Mouse (Mus musculus): ENCODE measurements at regions not wholly inside any gene's neighbourhood (a gene's known extent, or its start where the extent isn't known, plus 50 kb on each side); places are given as distances from the start of the nearest gene placed in this dataset.

GRCm38 (mm10) chr5:29142957-29143356 lies 52.8 kb upstream of the Rnf32 start:
- in situ Hi-C loops (cut with MboI; ENCODE audit: low pct_unique_long_range_greater_than_20kb in 1 of 2, low sequenced_read_pairs in 2 of 2, unreplicated experiment in 1 of 2) = no loop called here

DNA sequence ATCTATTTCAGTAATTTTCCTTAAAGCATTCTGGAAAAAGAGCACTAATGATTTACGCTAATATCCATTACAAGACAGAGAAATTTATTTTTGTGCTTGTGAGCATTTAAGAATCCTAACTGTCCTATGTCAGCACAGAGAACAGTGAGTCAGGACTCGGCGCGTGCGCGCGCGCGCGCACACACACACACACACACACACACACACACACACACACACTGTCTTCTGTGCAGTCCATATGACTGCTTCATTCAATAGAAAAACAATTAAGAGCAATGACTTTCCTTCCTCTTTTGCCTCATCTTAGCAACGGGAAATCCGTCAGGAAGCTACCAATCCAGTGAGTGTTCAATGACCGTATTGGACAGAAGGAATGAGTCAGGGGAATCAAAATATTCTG lies 53.3 kb upstream of the Rnf32 start:
- in situ Hi-C loops (cut with MboI; ENCODE audit: low pct_unique_long_range_greater_than_20kb in 1 of 2, low sequenced_read_pairs in 2 of 2, unreplicated experiment in 1 of 2) = no loop called here

GRCm38 (mm10) chr5:29137481-29137880 lies 58.3 kb upstream of the Rnf32 start:
- in situ Hi-C loops (cut with MboI; ENCODE audit: low pct_unique_long_range_greater_than_20kb in 1 of 2, low sequenced_read_pairs in 2 of 2, unreplicated experiment in 1 of 2) = no loop called here

GRCm38 (mm10) chr5:29132261-29132660 lies 63.5 kb upstream of the Rnf32 start:
- in situ Hi-C loops (cut with MboI; ENCODE audit: low pct_unique_long_range_greater_than_20kb in 1 of 2, low sequenced_read_pairs in 2 of 2, unreplicated experiment in 1 of 2) = no loop called here

DNA sequence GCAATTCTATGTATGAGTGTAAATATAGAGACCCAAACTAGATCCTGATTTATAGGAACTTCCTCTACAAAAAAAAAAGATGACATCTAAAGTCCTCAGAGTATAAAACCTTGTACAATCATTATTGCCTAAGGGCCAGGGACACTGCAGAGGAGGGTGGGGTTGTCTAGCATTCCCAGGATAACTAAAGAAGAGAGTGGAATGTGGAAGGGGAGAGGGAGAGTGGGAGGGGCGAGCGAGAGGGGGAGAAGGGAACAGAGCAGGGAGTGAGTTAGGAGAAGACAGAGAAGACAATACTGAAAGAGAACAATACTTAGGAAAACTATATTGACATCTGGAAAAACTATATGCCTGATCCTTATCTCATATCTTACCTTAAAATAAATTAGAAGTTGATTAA lies 64.0 kb upstream of the Rnf32 start:
- in situ Hi-C loops (cut with MboI; ENCODE audit: low pct_unique_long_range_greater_than_20kb in 1 of 2, low sequenced_read_pairs in 2 of 2, unreplicated experiment in 1 of 2) = no loop called here

DNA sequence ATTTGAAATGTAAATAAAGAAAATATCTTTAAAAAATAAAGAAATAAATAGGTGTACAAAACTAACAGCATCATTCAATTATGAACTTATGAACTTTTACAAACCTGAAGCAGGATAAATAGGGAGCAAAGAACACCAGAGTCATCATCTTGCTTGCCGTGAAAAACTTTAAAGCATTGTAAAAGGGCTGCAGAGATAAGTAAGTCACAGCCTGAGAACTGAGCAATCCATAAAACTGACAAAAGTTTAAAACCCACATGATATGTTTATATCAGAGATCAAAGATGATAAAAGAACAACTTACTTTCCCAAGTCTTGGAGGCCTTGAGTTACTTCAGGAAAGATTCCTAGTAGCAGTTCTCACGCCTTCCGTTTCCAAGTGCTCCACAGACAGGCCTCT lies 66.1 kb upstream of the Rnf32 start:
- in situ Hi-C loops (cut with MboI; ENCODE audit: low pct_unique_long_range_greater_than_20kb in 1 of 2, low sequenced_read_pairs in 2 of 2, unreplicated experiment in 1 of 2) = no loop called here

DNA sequence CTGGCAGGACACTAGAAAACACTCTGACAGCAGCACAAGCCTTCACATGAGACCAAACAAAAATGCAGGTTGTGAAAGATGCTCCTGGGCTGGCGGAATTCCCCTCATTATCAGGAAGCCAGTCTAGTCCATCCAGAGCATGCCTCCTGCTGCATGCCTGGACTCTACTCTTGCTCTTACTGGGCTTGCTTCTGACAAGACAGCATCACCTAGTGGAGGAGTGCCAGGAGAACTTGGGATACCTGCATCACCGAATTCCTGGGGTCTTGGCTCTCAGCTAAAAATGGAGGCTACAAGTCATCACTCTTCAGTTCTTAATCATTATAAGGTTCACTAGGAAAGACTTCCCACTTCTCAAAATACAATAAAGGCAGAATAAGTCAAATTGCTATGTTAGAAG lies 78.8 kb upstream of the Rnf32 start:
- in situ Hi-C loops (cut with MboI; ENCODE audit: low pct_unique_long_range_greater_than_20kb in 1 of 2, low sequenced_read_pairs in 2 of 2, unreplicated experiment in 1 of 2) = no loop called here

DNA sequence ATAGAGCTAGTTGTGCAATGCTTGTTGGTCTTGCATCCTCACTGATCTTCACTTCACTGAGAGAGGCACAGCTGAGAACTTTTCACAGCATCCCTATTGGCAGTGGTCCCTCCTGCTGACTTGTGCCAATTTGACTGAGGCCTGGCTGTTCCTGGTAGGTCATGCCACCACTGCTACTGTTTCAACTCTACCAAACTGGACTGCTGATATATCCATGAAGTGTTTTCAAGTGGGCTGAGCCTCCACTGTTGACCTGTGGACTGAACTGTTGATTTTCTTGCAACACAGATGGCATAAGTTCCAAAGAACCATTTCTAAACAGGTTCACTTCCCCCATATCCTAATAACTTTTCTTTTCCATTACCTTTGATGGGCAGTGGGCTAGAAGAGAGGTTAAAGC lies 83.3 kb upstream of the Rnf32 start:
- in situ Hi-C loops (cut with MboI; ENCODE audit: low pct_unique_long_range_greater_than_20kb in 1 of 2, low sequenced_read_pairs in 2 of 2, unreplicated experiment in 1 of 2) = no loop called here

GRCm38 (mm10) chr5:29107276-29107675 lies 88.5 kb upstream of the Rnf32 start:
- in situ Hi-C loops (cut with MboI; ENCODE audit: low pct_unique_long_range_greater_than_20kb in 1 of 2, low sequenced_read_pairs in 2 of 2, unreplicated experiment in 1 of 2) = no loop called here

- in situ Hi-C loops (cut with MboI; ENCODE audit: low pct_unique_long_range_greater_than_20kb in 1 of 2, low sequenced_read_pairs in 2 of 2, unreplicated experiment in 1 of 2) = no loop called here
Measured at GRCm38 (mm10) chr5:29083288-29083687, 112.5 kb upstream of the Rnf32 start.

GRCm38 (mm10) chr5:29054393-29054792 lies 141.4 kb upstream of the Rnf32 start:
- in situ Hi-C loops (cut with MboI; ENCODE audit: low pct_unique_long_range_greater_than_20kb in 1 of 2, low sequenced_read_pairs in 2 of 2, unreplicated experiment in 1 of 2) = no loop called here

DNA sequence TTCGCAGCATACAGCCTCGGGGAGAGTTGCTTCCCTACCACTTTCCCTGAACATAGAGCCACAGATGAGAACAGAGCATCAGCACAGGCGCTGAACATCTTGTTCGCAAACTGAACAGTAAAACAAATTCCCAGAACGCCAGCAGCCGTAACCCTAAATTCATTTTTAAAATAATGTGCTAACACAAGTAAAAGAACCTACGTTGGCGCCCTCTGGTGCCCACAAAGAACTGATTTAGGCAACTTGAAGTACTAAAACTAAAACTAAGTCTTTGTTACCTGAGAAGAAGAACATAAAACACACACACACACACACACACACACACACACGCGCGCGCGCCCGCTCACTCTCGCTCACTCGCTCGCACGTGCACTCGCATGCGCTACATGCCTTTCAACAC lies 159.2 kb upstream of the Rnf32 start:
- in situ Hi-C loops (cut with MboI; ENCODE audit: low pct_unique_long_range_greater_than_20kb in 1 of 2, low sequenced_read_pairs in 2 of 2, unreplicated experiment in 1 of 2) = loop anchor here in 1 of 2 experiments (10.0 kb wide), 1 partner anchor 572 kb away; the partner anchor contains the start of gene Shh

GRCm38 (mm10) chr5:29033462-29033997 lies 162.3 kb upstream of the Rnf32 start:
- in situ Hi-C loops (cut with MboI; ENCODE audit: low pct_unique_long_range_greater_than_20kb in 1 of 2, low sequenced_read_pairs in 2 of 2, unreplicated experiment in 1 of 2) = loop anchor here in 1 of 2 experiments (10.0 kb wide), 1 partner anchor 569 kb away; the partner anchor contains the start of gene Shh

- in situ Hi-C loops (cut with MboI; ENCODE audit: low pct_unique_long_range_greater_than_20kb in 1 of 2, low sequenced_read_pairs in 2 of 2, unreplicated experiment in 1 of 2) = loop anchor here in 1 of 2 experiments (10.0 kb wide), 1 partner anchor 566 kb away; the partner anchor contains the start of gene Shh
Measured at GRCm38 (mm10) chr5:29030525-29030924, 165.3 kb upstream of the Rnf32 start.

GRCm38 (mm10) chr5:29029957-29030356 lies 165.8 kb upstream of the Rnf32 start:
- in situ Hi-C loops (cut with MboI; ENCODE audit: low pct_unique_long_range_greater_than_20kb in 1 of 2, low sequenced_read_pairs in 2 of 2, unreplicated experiment in 1 of 2) = loop anchor here in 1 of 2 experiments (10.0 kb wide), 1 partner anchor 565 kb away; the partner anchor contains the start of gene Shh

DNA sequence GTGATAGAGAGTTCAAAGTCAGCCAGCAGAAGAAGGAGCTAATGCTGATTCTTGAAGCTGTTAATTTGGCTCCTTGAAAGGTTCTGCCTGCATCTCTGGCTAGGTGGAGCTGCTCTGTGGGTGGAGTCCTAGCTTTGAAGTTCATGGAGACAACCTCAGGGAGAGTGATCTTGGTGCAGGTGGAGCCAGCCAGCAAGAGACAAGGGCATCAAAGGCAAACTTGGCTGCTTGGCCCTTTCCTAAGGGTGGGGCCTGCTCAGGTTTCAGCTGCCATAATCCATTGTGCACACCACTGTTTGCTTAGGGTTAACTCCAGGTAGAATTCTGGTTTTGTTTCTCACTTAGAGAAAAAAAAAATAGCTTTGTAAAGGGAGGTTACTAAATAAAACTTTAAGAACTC lies 170.7 kb upstream of the Rnf32 start:
- in situ Hi-C loops (cut with MboI; ENCODE audit: low pct_unique_long_range_greater_than_20kb in 1 of 2, low sequenced_read_pairs in 2 of 2, unreplicated experiment in 1 of 2) = no loop called here

- in situ Hi-C loops (cut with MboI; ENCODE audit: low pct_unique_long_range_greater_than_20kb in 1 of 2, low sequenced_read_pairs in 2 of 2, unreplicated experiment in 1 of 2) = no loop called here
Measured at GRCm38 (mm10) chr5:28992796-28993195, 203.0 kb upstream of the Rnf32 start.

- in situ Hi-C loops (cut with MboI; ENCODE audit: low pct_unique_long_range_greater_than_20kb in 1 of 2, low sequenced_read_pairs in 2 of 2, unreplicated experiment in 1 of 2) = no loop called here
Measured at GRCm38 (mm10) chr5:28979932-28980331, 215.9 kb upstream of the Rnf32 start.

DNA sequence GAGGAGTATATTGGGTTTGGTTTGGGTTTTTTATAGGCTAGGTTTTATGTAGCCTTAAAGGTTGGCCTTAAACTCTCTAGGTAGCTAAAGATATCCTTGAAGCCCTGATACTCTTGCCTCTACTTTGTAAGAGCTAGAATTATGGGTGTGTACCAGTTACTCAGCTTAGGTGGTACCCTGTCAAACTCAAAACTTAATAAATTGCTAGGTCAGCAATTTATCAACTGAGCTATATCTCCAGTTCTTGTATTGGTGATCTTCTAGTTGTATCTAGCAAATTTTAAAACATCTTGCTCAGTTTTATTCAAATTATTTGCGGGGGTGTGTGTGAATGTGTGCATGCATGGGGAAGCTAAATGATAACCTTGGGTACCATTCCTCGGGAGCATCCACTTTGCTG lies 225.4 kb upstream of the Rnf32 start:
- in situ Hi-C loops (cut with MboI; ENCODE audit: low pct_unique_long_range_greater_than_20kb in 1 of 2, low sequenced_read_pairs in 2 of 2, unreplicated experiment in 1 of 2) = no loop called here

- in situ Hi-C loops (cut with MboI; ENCODE audit: low pct_unique_long_range_greater_than_20kb in 1 of 2, low sequenced_read_pairs in 2 of 2, unreplicated experiment in 1 of 2) = no loop called here
Measured at GRCm38 (mm10) chr5:28955036-28955435, 240.8 kb upstream of the Rnf32 start.

DNA sequence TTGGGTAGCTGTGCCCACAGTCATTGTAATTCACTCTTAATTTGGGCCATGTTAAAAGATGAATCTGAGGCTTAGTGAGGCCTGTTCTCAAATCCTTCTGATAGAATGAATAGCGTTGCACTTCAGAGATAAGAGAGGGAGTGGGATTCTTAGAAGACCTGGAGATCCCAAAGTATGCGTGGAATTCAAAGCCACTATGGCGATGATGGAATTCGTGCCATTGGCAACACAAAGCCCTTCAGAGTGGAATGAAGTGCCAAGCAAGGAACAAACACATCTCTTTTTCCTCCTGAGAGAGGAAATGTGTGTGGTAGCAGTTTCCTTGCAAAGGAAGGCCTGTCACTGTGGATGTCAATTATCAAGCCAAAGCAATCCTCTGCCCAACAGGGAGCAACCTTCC lies 248.3 kb upstream of the Rnf32 start:
- in situ Hi-C loops (cut with MboI; ENCODE audit: low pct_unique_long_range_greater_than_20kb in 1 of 2, low sequenced_read_pairs in 2 of 2, unreplicated experiment in 1 of 2) = no loop called here

All from mouse embryonic stem cell (cell line).